Mouse (Mus musculus) thymus, postnatal 4 days (tissue): ENCODE measurements around the gene Acvrl1.

ENCODE experiments used
- DNase-seq: peaks from one replicate; pipeline ENCODE4 v3.0.0; 2021

Acvrl1 gene

DNA sequence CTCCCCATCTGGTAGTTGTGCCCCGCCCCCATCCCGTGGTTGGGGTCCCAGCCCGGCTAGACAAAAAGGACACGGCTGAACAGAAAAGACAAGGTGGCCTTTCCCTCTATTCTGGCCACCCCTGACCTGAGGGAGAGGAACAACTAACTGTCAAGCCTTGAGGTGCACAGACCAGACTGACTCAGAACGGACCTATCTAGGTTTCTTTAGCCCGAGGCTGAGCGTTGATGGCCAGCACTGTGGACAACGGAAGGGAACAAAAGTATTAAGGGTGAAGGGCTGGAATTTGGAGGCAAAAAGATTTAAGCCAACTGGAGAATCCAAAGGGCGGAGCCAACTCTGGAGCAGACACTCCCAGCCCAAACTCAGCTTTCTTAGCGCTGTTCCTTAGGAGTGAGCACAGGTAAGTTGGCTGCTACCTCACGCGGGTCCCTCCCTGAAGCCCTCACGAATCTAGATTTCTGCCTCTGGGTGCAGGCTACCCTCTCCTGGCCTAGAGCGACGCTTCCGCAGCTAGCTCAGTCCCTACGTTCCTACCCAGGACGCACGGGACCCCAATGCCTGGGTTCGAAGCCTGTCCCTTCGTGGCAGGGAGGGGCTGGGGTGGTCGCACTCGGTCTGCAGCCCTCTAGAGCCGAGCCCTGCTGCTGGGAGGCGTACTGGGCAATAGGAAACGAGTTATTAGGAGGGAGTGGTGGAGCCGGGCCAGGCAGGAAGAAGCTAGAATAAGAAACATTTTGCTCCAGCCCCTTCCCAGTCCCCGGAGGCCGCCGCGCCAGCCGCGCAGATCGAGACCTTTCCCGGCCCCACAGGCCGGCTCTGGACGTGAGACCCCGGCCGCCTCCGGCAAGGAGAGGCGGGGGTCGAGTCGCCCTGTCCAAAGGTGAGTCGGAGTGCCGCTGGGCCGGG, at the start of gene Acvrl1:
TSS of gene Acvrl1 (plus strand) at position 342 of the 909 bp plus-strand sequence.
- DNase-seq = no peak

DNA sequence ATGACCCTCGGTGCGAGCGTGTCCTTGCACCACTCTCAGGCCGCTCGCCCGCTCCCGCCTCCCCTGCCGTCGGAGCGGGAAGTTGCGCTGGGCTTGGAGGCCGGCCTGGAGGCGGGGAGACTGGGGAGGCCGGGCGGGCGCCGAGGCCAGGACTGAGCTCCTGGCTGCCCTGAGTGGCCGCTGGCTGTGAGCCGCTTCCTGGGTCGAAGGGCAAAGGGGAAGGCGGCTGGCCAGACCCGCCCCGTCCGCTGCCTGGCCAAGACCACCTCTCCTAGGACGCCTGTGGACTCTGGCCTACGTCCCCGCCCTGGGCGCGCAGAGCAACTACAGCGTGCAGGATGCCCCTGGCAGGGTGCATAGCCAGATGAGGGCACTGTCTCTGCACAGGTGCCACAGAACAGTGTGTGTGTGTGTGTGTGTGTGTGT, 49.6 kb upstream of the Acvrl1 start:
- peak; percentile 28 for DNase-seq

GRCm38 (mm10) chr15:101080031-101080520, 48.2 kb upstream of the Acvrl1 start:
- no peak for DNase-seq

- DNase-seq = no peak
Measured at GRCm38 (mm10) chr15:101081035-101081548, 47.2 kb upstream of the Acvrl1 start.

DNA sequence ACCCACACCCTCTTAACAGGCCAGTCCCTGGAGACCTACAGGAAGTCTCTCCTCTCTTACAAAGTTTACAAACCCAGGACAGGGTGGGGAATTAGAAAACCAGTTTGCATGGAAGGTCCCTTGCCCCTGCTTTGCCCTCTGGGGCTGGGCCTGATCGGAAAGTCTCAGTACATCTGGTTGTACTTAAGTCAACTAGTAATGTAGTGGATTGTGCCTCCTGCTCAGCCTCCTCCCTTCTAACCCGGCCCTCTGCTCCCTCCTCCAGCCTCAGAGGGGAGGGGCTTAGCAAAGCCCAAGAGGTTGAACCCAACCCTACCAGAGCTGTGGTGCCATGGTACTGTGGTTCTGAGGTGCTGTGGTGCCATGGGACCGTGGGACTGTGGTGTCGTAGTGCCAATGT, 46.1 kb upstream of the Acvrl1 start:
- DNase-seq = no peak

DNA sequence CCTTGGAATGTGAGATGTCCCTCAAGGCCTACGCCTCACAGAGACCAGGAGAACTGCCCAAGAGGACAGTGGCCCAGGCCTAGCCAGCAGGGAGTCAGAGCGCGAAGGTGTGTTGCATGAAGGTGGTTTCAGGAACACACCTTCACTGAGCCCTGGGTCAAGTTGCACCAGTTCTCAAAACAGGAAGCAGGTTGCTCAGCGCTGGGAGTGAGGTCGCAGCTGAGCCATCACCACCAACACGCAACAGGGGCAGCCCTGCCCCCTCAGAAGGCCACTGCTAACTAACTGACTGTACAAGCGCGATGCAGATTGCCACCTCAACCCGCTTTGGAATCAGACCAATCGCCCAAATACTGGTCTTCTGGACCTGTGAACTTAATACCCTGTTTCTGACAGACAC, 43.8 kb upstream of the Acvrl1 start:
- DNase-seq = no peak

GRCm38 (mm10) chr15:101086451-101086850, 41.9 kb upstream of the Acvrl1 start:
- DNase-seq = no peak

GRCm38 (mm10) chr15:101086956-101087355, 41.4 kb upstream of the Acvrl1 start:
- no peak for DNase-seq

- no peak for DNase-seq
Measured at GRCm38 (mm10) chr15:101088291-101088690, 40.0 kb upstream of the Acvrl1 start.

DNA sequence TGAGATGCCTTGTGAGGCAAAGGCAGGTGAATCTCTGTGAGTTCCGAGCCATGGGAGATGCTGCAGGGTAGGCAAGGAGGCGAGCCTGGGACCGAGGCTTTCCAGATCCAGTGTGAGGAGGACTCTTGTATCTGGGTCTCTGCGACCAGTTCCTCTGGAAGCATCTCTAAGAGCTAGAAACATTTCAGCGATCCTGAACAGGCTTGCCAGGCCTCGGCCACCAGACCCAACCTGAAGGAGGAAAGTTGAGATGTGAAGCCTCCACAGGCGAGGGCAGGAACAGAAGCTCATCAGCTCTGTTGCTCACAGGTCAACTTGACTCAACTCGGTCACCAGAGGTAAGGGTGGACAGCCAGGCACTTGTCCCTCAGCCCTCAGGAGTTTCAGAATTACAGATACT, 36.8 kb upstream of the Acvrl1 start:
- no peak for DNase-seq

GRCm38 (mm10) chr15:101092121-101092828, 36.0 kb upstream of the Acvrl1 start:
- DNase-seq = no peak

GRCm38 (mm10) chr15:101092829-101093648, 35.3 kb upstream of the Acvrl1 start:
- DNase-seq = no peak

DNA sequence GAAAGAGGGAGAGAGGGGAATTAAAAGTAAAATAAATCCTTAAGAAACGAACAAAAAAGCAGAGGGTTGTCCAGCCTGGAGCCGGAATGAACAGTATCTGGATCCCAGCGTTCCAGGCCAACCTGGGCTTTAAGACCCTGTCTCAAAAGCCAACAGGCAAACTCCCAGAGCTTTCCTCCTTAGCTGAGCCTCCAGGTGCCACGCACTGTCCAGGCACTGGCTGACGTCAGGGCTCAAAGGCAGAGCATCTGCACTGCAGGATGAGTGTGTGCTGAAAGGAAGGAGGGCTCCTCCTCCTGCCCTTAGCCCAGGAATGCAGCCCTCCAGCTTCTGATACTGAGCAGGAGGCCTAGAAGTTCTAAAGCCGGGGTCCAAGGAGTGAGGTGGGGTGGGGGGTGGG, 34.3 kb upstream of the Acvrl1 start:
- no peak for DNase-seq

DNA sequence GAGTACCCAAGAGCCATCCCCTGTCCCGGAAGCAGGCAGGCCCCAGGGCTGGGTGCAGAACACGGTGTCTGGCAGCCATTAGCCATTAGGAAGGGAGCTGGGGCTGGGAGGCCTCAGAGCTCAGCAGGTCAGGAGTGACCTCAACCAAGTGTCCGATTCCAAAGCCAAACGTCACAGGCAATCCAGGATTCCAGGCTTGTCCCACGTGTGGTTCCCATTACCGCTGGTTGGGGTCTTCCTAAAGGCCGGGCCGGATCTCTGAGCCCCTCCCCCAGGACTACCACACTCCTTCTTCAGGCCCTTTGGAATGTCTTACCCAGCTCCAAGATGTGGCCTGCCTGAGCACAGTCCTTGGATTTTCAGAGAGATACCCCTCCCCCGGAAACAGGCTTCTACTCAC, 33.3 kb upstream of the Acvrl1 start:
- DNase-seq = no peak

DNA sequence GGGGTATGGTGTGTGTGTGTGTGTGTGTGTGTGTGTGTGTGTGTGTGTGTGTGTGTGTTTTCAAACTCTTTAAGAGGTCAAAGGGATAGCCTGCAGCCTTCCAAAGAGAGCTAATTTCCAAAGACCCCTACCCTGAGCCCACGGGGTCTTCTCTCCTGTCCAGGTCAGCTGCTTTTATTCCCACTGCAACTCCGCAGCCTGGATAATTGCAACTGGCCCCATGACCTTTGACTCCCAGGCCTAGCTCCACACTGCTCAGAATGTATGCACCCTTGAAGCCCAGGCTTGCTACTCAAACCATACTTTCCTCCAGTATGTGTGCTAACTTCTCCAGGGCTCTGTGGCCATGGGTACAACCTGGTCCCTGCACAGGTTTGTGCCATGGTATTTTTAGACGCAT, 32.9 kb upstream of the Acvrl1 start:
- no peak for DNase-seq

- DNase-seq = no peak
Measured at GRCm38 (mm10) chr15:101097985-101098651, 30.2 kb upstream of the Acvrl1 start.

DNA sequence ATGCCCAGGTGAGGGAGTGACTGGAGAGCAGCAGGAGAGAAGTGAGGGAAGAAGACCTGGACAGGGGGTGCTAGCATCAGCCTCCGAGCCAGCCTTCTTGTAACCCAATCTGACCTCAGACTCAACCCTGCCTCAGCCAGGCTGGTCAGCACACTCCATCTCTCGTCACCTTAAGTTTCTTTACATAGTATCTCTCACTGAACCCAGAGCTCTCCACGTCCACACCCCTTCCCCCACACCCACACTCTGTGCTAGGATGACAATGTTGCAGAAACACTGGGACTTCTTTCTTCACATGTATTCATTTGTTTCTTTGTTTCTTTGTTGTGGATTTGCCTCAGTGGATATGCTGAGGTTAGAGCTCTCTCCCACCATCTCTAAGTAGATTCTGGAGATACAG, 27.3 kb upstream of the Acvrl1 start:
- no peak for DNase-seq

- no peak for DNase-seq
Measured at GRCm38 (mm10) chr15:101103605-101104304, 24.6 kb upstream of the Acvrl1 start.

- DNase-seq = peak; percentile 86
Measured at GRCm38 (mm10) chr15:101105496-101105994, 22.8 kb upstream of the Acvrl1 start.

GRCm38 (mm10) chr15:101106011-101106410, 22.3 kb upstream of the Acvrl1 start:
- no peak for DNase-seq
